Mouse (Mus musculus): ENCODE measurements around the gene Podnl1.

- TF ChIP-seq CTCF (IDR thresholded peaks at IDR 0.05; ENCODE audit: low read depth, low read length), result no peak
- no peak for TF ChIP-seq GATA1 (IDR thresholded peaks at IDR 0.05; ENCODE audit: borderline replicate concordance, low read length)
- TF ChIP-seq TAL1 (conservative IDR thresholded peaks at IDR 0.05; ENCODE audit: low read depth, low read length), result no peak
- TF ChIP-seq POLR2AphosphoS5 (IDR thresholded peaks at IDR 0.05; ENCODE audit: insufficient replicate concordance, low read depth, low read length), result no peak
- TF ChIP-seq GATA2 (IDR thresholded peaks at IDR 0.05; ENCODE audit: borderline replicate concordance, low read depth, low read length), result no peak
Observed at GRCm38 (mm10) chr8:84176560-84176959, 50.8 kb downstream of the Podnl1 start.

Data from G1E (cell line).